Mouse (Mus musculus): Measurements from ENCODE around the gene Akap13. TPM values are rescaled to one million over a fixed set of nuclear protein-coding genes. Genes with fewer than 3 reads are reported as not detected.

Akap13 gene
- polyA plus RNA-seq, 1 experiment from 2014 or later = 31.0 TPM

- ATAC-seq (replicated peaks; ENCODE audit: low FRiP score) (no peak), DNase-seq (ENCODE audit: low spot score) (no peak)
- H3K9me3 ChIP-seq (ENCODE audit: control insufficient read depth, low read length) = no peaks in the 10 kb centered on the region
- H3K4me3 ChIP-seq (ENCODE audit: low read depth, low read length) = no peak overlapping the region
- 72% methylated on average over 1 of the region's 1 CpGs for WGBS
- no peak overlapping the region for H3K9ac ChIP-seq (ENCODE audit: low read length)
- no peaks in the 10 kb centered on the region for H3K4me1 ChIP-seq (replicated peaks; ENCODE audit: control insufficient read depth, insufficient read depth, low read length)
- H3K4me2 ChIP-seq (ENCODE audit: low read depth, low read length, severe bottlenecking) = no peak overlapping the region
- H3K27ac ChIP-seq (ENCODE audit: low read depth, low read length) = no peak overlapping the region
- no peaks in the 10 kb centered on the region for H3K27me3 ChIP-seq (ENCODE audit: control insufficient read depth, insufficient read depth, low read length)
- H3K36me3 ChIP-seq (ENCODE audit: control insufficient read depth, insufficient read depth, low read length) = no peaks in the 10 kb centered on the region
Measured at GRCm38 (mm10) chr7:75668396-75668795, 213.1 kb downstream of the Akap13 start.

- Histone ChIP-seq H3K27ac (ENCODE audit: low read depth, low read length) (no peak overlapping the region), H3K36me3 (ENCODE audit: control insufficient read depth, insufficient read depth, low read length) (no peaks in the 10 kb centered on the region), H3K4me3 (ENCODE audit: low read depth, low read length) (no peak overlapping the region), H3K9ac (ENCODE audit: low read length) (no peak overlapping the region), H3K27me3 (ENCODE audit: control insufficient read depth, insufficient read depth, low read length) (no peaks in the 10 kb centered on the region), H3K9me3 (ENCODE audit: control insufficient read depth, low read length) (no peaks in the 10 kb centered on the region), H3K4me1 (replicated peaks; ENCODE audit: control insufficient read depth, insufficient read depth, low read length) (no peaks in the 10 kb centered on the region), H3K4me2 (ENCODE audit: low read depth, low read length, severe bottlenecking) (no peak overlapping the region)
- WGBS = 82% methylated on average over 6 of the region's 6 CpGs
- no peak for ATAC-seq (replicated peaks; ENCODE audit: low FRiP score)
- DNase-seq (ENCODE audit: low spot score) = no peak
Measured at GRCm38 (mm10) chr7:75669416-75669815, 214.1 kb downstream of the Akap13 start.

GRCm38 (mm10) chr7:75679631-75680030, 224.3 kb downstream of the Akap13 start:
- ATAC-seq (replicated peaks; ENCODE audit: low FRiP score) = no peak
- WGBS = 67% methylated on average over 9 of the region's 9 CpGs

GRCm38 (mm10) chr7:75682901-75683300, 227.6 kb downstream of the Akap13 start:
- no peak overlapping the region for H3K4me3 ChIP-seq (ENCODE audit: low read depth, low read length)
- no peaks in the 10 kb centered on the region for H3K27me3 ChIP-seq (ENCODE audit: control insufficient read depth, insufficient read depth, low read length)
- DNase-seq (ENCODE audit: low spot score) = no peak
- H3K9me3 ChIP-seq (ENCODE audit: control insufficient read depth, low read length) = no peaks in the 10 kb centered on the region
- no peak overlapping the region for H3K27ac ChIP-seq (ENCODE audit: low read depth, low read length)
- no peak overlapping the region for H3K4me2 ChIP-seq (ENCODE audit: low read depth, low read length, severe bottlenecking)
- WGBS = 90% methylated on average over 1 of the region's 1 CpGs
- H3K4me1 ChIP-seq (replicated peaks; ENCODE audit: control insufficient read depth, insufficient read depth, low read length) = 0 out of 2 replicates have a peak, but pooled peaks cover 5% of the 10 kb centered on the region
- no peak overlapping the region for H3K9ac ChIP-seq (ENCODE audit: low read length)
- no peaks in the 10 kb centered on the region for H3K36me3 ChIP-seq (ENCODE audit: control insufficient read depth, insufficient read depth, low read length)
- ATAC-seq (replicated peaks; ENCODE audit: low FRiP score) = no peak

More at GRCm38 (mm10) chr7:75679631-75680030, 224.3 kb downstream of the Akap13 start:
- H3K9ac ChIP-seq (ENCODE audit: low read length) = no peak overlapping the region
- H3K4me1 ChIP-seq (replicated peaks; ENCODE audit: control insufficient read depth, insufficient read depth, low read length) = 0 out of 2 replicates have a peak, but pooled peaks cover 5% of the 10 kb centered on the region
- no peak overlapping the region for H3K4me3 ChIP-seq (ENCODE audit: low read depth, low read length)
- H3K27ac ChIP-seq (ENCODE audit: low read depth, low read length) = no peak overlapping the region
- no peaks in the 10 kb centered on the region for H3K9me3 ChIP-seq (ENCODE audit: control insufficient read depth, low read length)
- H3K36me3 ChIP-seq (ENCODE audit: control insufficient read depth, insufficient read depth, low read length) = no peaks in the 10 kb centered on the region
- no peaks in the 10 kb centered on the region for H3K27me3 ChIP-seq (ENCODE audit: control insufficient read depth, insufficient read depth, low read length)
- H3K4me2 ChIP-seq (ENCODE audit: low read depth, low read length, severe bottlenecking) = no peak overlapping the region
- no peak for DNase-seq (ENCODE audit: low spot score)

GRCm38 (mm10) chr7:75683410-75683809, 228.1 kb downstream of the Akap13 start:
- Histone ChIP-seq H3K4me1 (replicated peaks; ENCODE audit: control insufficient read depth, insufficient read depth, low read length) (0 out of 2 replicates have a peak, but pooled peaks cover 5% of the 10 kb centered on the region), H3K27ac (ENCODE audit: low read depth, low read length) (no peak overlapping the region), H3K9me3 (ENCODE audit: control insufficient read depth, low read length) (no peaks in the 10 kb centered on the region), H3K9ac (ENCODE audit: low read length) (no peak overlapping the region), H3K4me2 (ENCODE audit: low read depth, low read length, severe bottlenecking) (no peak overlapping the region), H3K4me3 (ENCODE audit: low read depth, low read length) (no peak overlapping the region), H3K36me3 (ENCODE audit: control insufficient read depth, insufficient read depth, low read length) (no peaks in the 10 kb centered on the region), H3K27me3 (ENCODE audit: control insufficient read depth, insufficient read depth, low read length) (no peaks in the 10 kb centered on the region)
- no peak; the same call in 1 of the 2 replicates for ATAC-seq (replicated peaks; ENCODE audit: low FRiP score)
- WGBS = 58% methylated on average over 6 of the region's 6 CpGs
- peak; percentile 50 for DNase-seq (ENCODE audit: low spot score)

GRCm38 (mm10) chr7:75684976-75685375, 229.6 kb downstream of the Akap13 start:
- Histone ChIP-seq H3K9ac (ENCODE audit: low read length) (no peak overlapping the region), H3K27ac (ENCODE audit: low read depth, low read length) (no peak overlapping the region), H3K9me3 (ENCODE audit: control insufficient read depth, low read length) (no peaks in the 10 kb centered on the region), H3K4me1 (replicated peaks; ENCODE audit: control insufficient read depth, insufficient read depth, low read length) (0 out of 2 replicates have a peak, but pooled peaks cover 5% of the 10 kb centered on the region), H3K4me3 (ENCODE audit: low read depth, low read length) (no peak overlapping the region), H3K36me3 (ENCODE audit: control insufficient read depth, insufficient read depth, low read length) (no peaks in the 10 kb centered on the region), H3K4me2 (ENCODE audit: low read depth, low read length, severe bottlenecking) (no peak overlapping the region), H3K27me3 (ENCODE audit: control insufficient read depth, insufficient read depth, low read length) (no peaks in the 10 kb centered on the region)
- 83% methylated on average over 3 of the region's 3 CpGs for WGBS
- ATAC-seq (replicated peaks; ENCODE audit: low FRiP score) (no peak), DNase-seq (ENCODE audit: low spot score) (no peak)

- ATAC-seq (replicated peaks; ENCODE audit: low FRiP score) = no peak
- H3K9me3 ChIP-seq (ENCODE audit: control insufficient read depth, low read length) = no peaks in the 10 kb centered on the region
- no peak overlapping the region for H3K9ac ChIP-seq (ENCODE audit: low read length)
- 92% methylated on average over 7 of the region's 7 CpGs for WGBS
- DNase-seq (ENCODE audit: low spot score) = no peak
- H3K27me3 ChIP-seq (ENCODE audit: control insufficient read depth, insufficient read depth, low read length) = no peaks in the 10 kb centered on the region
- H3K4me2 ChIP-seq (ENCODE audit: low read depth, low read length, severe bottlenecking) = no peak overlapping the region
- no peak overlapping the region for H3K27ac ChIP-seq (ENCODE audit: low read depth, low read length)
- 0 out of 2 replicates have a peak, but pooled peaks cover 5% of the 10 kb centered on the region for H3K4me1 ChIP-seq (replicated peaks; ENCODE audit: control insufficient read depth, insufficient read depth, low read length)
- no peak overlapping the region for H3K4me3 ChIP-seq (ENCODE audit: low read depth, low read length)
- H3K36me3 ChIP-seq (ENCODE audit: control insufficient read depth, insufficient read depth, low read length) = no peaks in the 10 kb centered on the region
Measured at GRCm38 (mm10) chr7:75686046-75686826, 230.9 kb downstream of the Akap13 start.

GRCm38 (mm10) chr7:75686827-75687164, 231.5 kb downstream of the Akap13 start:
- WGBS = 81% methylated on average over 1 of the region's 1 CpGs
- H3K4me3 ChIP-seq (ENCODE audit: low read depth, low read length) = no peak overlapping the region
- H3K4me1 ChIP-seq (replicated peaks; ENCODE audit: control insufficient read depth, insufficient read depth, low read length) = 0 out of 2 replicates have a peak, but pooled peaks cover 5% of the 10 kb centered on the region
- no peaks in the 10 kb centered on the region for H3K27me3 ChIP-seq (ENCODE audit: control insufficient read depth, insufficient read depth, low read length)
- H3K27ac ChIP-seq (ENCODE audit: low read depth, low read length) = no peak overlapping the region
- DNase-seq (ENCODE audit: low spot score) (no peak), ATAC-seq (replicated peaks; ENCODE audit: low FRiP score) (no peak)
- no peaks in the 10 kb centered on the region for H3K9me3 ChIP-seq (ENCODE audit: control insufficient read depth, low read length)
- no peak overlapping the region for H3K4me2 ChIP-seq (ENCODE audit: low read depth, low read length, severe bottlenecking)
- no peak overlapping the region for H3K9ac ChIP-seq (ENCODE audit: low read length)
- H3K36me3 ChIP-seq (ENCODE audit: control insufficient read depth, insufficient read depth, low read length) = no peaks in the 10 kb centered on the region

GRCm38 (mm10) chr7:75688144-75688543, 232.8 kb downstream of the Akap13 start:
- WGBS = 87% methylated on average over 3 of the region's 3 CpGs
- no peak overlapping the region for H3K4me2 ChIP-seq (ENCODE audit: low read depth, low read length, severe bottlenecking)
- H3K4me1 ChIP-seq (replicated peaks; ENCODE audit: control insufficient read depth, insufficient read depth, low read length) = 0 out of 2 replicates have a peak, but pooled peaks cover 5% of the 10 kb centered on the region
- H3K4me3 ChIP-seq (ENCODE audit: low read depth, low read length) = no peak overlapping the region
- DNase-seq (ENCODE audit: low spot score) (no peak), ATAC-seq (replicated peaks; ENCODE audit: low FRiP score) (no peak)
- H3K9ac ChIP-seq (ENCODE audit: low read length) = no peak overlapping the region
- H3K9me3 ChIP-seq (ENCODE audit: control insufficient read depth, low read length) = no peaks in the 10 kb centered on the region
- no peaks in the 10 kb centered on the region for H3K27me3 ChIP-seq (ENCODE audit: control insufficient read depth, insufficient read depth, low read length)
- no peaks in the 10 kb centered on the region for H3K36me3 ChIP-seq (ENCODE audit: control insufficient read depth, insufficient read depth, low read length)
- H3K27ac ChIP-seq (ENCODE audit: low read depth, low read length) = no peak overlapping the region

All from forebrain, embryonic 11.5 days (tissue).